Mouse (Mus musculus) gastrocnemius, adult 18-20 months (tissue): ENCODE data around the gene Mospd2. TPM values are rescaled to one million over a fixed set of nuclear protein-coding genes. Genes with fewer than 3 reads are reported as not detected.

Experiments
- DNase-seq: peaks from one replicate; pipeline ENCODE4 v3.0.0; 2021; ENCODE audit warnings: low spot score
- long read RNA-seq, 2 experiments: library from polyadenylated mRNA; stranded (forward); transcript quantifications; one replicate each; pipeline ENCODE4 v2.0.0; 2021
- total RNA-seq, 2 experiments: library from RNA; stranded (reverse); gene quantifications; 2 replicates each; pipeline ENCODE4 v1.2.3; 2021

Gene Mospd2
- total RNA-seq, result 1 to 10 TPM; 6.1 to 8.8 TPM
- long read RNA-seq, experiment 1, partial matches to known transcripts, result 1 of 3 reads
- long read RNA-seq, experiment 1, other reads (novel, unspliced or antisense), result 0 of 3 reads
- long read RNA-seq, experiment 2, partial matches to known transcripts, result 1 of 3 reads
- long read RNA-seq, experiment 2, other reads (novel, unspliced or antisense), result 0 of 3 reads

- peak; percentile 90 for DNase-seq
Observed at GRCm38 (mm10) chrX:164980193-164980775, at the start of gene Mospd2, which contains the start of gene Fancb. Gene Mospd2, minus strand, starts transcription at chrX:164980375. Gene Fancb, plus strand, starts transcription at chrX:164980592.

DNA sequence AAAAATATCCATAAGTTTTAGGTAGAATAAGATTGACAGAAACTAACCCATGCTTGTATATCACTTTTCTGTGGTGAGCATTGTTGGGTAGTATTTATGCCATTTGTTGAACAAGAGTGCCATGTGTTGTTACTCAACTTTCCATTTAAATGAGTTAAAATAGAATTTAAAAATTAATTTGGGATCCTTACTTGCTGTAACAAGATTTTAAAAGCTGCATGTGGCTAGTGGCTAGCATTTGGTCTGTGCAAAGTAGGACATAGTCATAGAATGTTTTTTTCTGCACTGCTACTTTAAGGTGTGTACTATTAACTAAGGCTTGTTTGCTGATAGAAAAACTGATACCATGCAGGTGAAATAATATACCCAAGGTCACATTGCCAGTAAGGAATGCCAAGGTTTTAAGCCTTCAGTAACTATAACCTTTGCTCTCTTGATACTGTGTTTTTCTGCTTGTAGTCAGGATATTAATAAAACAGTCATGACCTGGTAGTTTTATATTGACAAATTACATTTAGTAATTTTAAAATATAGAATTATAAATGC lies 24.7 kb upstream of the Mospd2 start, which contains the start of gene Gm17604:
Gene Gm17604, minus strand, starts transcription at position 51 of the 546 bp plus-strand sequence.
- DNase-seq, result no peak

DNA sequence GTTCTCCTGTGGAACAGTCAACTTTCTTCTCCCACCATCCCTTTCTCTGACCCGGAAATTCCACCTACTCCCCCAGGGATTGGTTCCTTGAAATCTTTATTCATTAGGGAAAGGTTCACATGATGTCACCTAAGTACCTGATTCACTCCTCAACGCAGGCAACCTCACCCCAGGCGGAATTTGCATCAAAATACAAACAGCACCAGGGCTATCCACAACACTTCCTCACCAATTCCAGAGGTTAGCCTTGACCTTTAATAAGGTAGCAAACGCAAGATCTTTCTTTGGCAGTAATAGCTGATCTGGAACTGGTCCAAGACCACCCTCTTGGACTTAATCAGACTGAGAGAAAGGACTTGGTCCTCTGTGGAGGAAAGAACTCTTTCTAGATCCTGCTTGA lies 23.0 kb upstream of the Mospd2 start:
- no peak for DNase-seq

GRCm38 (mm10) chrX:164978866-164979265 lies 1.3 kb downstream of the Mospd2 start:
- DNase-seq, result no peak

DNA sequence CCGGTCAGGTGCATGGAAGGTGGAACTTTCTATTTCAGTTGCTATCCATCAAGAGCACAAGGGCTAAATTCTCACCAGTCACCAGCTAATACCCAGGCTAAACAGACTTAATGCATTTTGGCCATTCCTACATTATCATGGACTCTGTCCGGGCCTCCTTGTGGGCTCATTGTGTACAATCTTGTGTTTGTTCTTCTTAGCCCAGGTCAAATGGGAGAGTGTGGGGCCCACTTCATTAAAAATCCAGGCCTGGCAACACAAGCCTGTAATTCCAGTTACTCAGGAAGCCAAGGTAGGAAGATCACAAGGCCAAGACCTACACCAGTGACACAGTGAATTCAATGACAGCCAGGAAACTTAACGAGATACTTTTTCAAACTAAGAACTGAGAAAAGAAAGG lies 9.0 kb downstream of the Mospd2 start:
- DNase-seq, result no peak

GRCm38 (mm10) chrX:164965750-164966448 lies 14.3 kb downstream of the Mospd2 start:
- no peak for DNase-seq

DNA sequence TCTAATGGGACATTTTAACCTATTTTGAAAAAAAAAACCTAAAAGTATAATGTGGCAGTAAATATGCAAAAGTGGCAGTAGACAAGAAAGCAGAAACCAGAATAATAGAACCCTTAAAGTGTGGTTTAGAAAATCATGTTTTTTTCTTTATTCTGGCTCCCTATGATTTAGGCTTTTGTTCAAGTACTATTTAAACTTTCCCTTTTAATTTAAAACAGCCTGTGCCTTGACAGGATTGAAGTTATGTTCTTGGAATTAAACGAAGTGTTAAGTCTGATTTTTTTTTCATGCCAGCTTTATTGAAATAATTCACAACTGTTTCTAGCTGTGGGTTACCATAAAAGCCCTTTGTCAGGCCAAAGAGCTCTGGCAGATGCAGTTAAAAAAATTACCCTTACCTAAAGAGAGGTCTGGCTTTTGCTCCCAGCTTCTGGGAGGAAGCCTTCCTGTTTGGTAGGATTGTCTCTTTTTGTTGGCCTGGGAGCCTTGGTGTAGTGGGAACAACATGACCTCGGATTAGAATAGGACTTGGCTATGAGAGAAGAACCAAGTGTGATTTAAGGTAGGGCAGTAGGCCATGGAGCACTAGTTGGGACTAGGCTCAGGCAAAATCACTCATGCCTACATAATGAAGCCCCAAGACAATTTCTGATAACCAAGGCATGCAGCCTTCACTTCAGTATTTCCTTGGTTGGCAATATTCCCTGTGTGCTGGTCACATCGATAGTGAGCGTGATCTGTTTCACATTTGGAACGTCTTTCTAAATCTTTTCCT lies 27.4 kb downstream of the Mospd2 start:
- peak; percentile 5 for DNase-seq

DNA sequence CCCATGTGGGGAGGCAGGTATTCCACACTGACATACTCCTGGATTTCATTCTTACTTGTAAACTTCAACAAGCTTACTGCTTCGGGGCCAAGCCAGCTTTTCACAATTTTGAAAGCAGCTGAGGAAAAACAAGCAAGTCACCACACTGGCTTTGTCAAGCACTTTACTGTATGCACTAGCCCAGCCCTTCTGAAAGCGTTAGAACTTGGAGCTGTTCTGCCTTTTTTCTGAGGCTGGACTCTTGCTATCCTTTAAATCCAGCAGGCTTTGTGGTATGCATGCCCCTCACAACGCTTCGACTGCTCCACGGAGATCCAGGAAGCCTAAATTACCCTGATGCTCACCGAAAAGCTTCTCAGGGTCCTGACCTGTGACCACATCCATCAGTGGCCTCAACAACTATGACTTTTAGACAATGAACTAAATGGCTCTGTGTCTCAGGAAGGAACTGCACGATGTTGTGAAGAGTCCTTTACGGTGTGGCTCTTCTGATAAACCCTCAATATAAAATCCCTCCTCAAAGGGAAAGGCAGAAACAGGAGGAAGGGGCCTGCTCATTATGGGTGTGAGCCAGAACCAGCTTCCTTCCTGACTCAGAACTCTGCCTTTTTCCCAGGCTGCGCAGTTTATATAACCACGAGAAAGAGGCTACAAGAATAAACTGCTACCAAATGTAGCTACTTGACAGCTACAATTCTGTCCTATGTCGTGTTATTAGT lies 28.2 kb downstream of the Mospd2 start:
- no peak for DNase-seq

- no peak for DNase-seq
Observed at GRCm38 (mm10) chrX:164941540-164941939, 38.6 kb downstream of the Mospd2 start.

- no peak for DNase-seq
Observed at GRCm38 (mm10) chrX:164912993-164913392, 67.2 kb downstream of the Mospd2 start.

DNA sequence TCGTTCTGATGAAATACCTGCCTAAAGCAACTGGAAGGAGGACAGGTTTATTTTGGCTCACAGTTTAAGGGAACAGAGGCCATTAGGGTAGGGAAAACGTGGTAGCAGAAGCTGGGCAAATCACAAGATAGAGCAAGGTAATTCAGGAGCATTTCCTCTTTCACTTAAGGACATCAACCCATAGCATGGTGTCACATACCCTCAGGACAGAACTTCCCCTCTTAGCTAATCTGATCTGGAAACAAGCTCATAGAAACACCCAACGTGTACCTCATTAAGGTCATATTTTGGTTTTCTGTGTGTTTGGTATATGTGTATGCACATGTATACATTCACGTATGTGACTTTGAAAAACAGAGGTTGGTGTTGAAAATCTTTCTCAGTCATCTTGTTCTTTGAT lies 68.0 kb downstream of the Mospd2 start:
- no peak for DNase-seq

DNA sequence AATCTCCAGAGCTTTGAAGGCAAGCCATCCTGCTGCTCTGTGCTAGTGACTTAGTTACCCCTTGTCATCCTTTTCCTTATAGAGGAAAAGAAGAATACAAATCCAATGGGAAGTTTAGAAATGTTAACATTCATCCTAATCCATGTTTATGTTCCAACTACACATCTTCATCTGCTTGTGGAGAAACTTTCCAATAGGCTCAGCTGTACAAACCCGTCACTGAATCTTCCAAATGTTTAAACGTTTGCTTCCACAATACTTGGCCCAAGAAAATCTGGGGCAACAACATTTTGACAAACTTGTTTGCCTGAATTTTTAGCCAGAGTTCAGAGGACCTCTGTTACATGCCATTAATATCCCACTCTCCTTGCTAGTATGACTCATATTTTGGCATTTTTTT lies 78.3 kb downstream of the Mospd2 start:
- DNase-seq, result no peak

DNA sequence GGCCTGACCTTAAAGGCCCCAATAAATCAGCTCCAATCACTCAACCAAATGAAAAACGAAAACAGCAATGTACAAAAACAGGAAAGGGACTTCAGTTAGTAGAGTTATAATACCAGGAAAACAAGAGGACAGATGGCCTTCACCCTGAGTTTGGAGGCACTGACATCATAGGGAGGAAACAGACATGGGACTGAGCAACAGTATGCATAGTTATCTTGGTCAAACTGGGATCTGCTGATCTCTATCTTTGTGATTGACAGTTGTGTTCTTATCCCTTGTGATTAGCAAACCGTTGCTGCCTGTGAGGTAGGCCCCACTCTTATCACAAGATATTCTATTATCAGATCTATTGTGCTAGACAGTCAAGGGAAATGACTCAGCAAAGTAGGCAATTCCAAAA lies 80.4 kb downstream of the Mospd2 start:
- no peak for DNase-seq

DNA sequence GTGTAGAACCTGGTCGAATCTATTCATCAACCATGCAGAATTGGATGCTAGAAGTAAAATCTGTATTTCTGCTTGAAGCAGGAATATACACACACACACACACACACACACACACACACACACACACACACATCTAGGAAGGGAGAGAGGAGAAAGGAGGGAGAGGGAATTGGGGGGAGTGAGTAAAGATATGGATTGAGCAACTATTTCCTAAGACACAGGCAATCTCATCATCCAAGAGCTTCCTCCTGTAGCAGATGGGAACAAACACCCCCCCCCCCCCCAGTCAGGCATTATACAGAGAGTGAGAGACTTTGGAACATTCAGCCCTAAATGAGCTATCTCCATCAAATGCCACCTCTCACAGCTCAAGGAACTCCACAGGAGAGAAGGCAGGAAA lies 93.9 kb downstream of the Mospd2 start:
- no peak for DNase-seq

Other genes with a start within 250 kb of the Mospd2 start
- gene Fancb, start 217 bp upstream of the Mospd2 start, total RNA-seq, result under 1 TPM; 0.55 to 0.62 TPM
- gene Gm17604, start 24.5 kb upstream of the Mospd2 start, total RNA-seq, result not detected